Mouse (Mus musculus) macrophage (primary cell): ENCODE measurements at regions not wholly inside any gene's neighbourhood (a gene's known extent, or its start where the extent isn't known, plus 50 kb on each side); places are given as distances from the start of the nearest gene placed in this dataset.

Experiments
- H3K27ac ChIP-seq: fragments of 350-480 bp; formaldehyde crosslinking; 2 replicates; pipeline ENCODE4 v1.9.0; 2021
- H3K36me3 ChIP-seq: fragments of 350-480 bp; formaldehyde crosslinking; 2 replicates; pipeline ENCODE4 v1.9.0; 2021; ENCODE audit errors: inconsistent target
- H3K4me3 ChIP-seq: fragments of 350-480 bp; formaldehyde crosslinking; 2 replicates; pipeline ENCODE4 v1.9.0; 2021; ENCODE audit errors: inconsistent target
- H3K79me2 ChIP-seq: fragments of 350-480 bp; formaldehyde crosslinking; 2 replicates; pipeline ENCODE4 v1.9.0; 2021; ENCODE audit errors: inconsistent target
- WGBS: methylation state at CpG from one replicate; pipeline ENCODE4 v1.1.7; 2026; ENCODE audit warnings: inconsistent platforms; ENCODE audit not compliant: missing documents; 5-methylcytosine and 5-hydroxymethylcytosine counted together

GRCm38 (mm10) chr17:85899096-85899495 lies 211.0 kb upstream of the Six2 start:
- WGBS = 90% methylated on average over 6 of the region's 6 CpGs
- H3K36me3 ChIP-seq = no peaks in the 10 kb centered on the region
- no peak overlapping the region for H3K27ac ChIP-seq
- no peaks in the 10 kb centered on the region for H3K79me2 ChIP-seq
- no peak overlapping the region for H3K4me3 ChIP-seq

GRCm38 (mm10) chr17:85895978-85896377 lies 207.9 kb upstream of the Six2 start:
- no peaks in the 10 kb centered on the region for H3K79me2 ChIP-seq
- 87% methylated on average over 5 of the region's 5 CpGs for WGBS
- H3K36me3 ChIP-seq = no peaks in the 10 kb centered on the region
- H3K27ac ChIP-seq = no peak overlapping the region
- no peak overlapping the region for H3K4me3 ChIP-seq

GRCm38 (mm10) chr17:85891243-85891642 lies 203.2 kb upstream of the Six2 start:
- Histone ChIP-seq H3K27ac (no peak overlapping the region), H3K79me2 (no peaks in the 10 kb centered on the region), H3K4me3 (no peak overlapping the region), H3K36me3 (no peaks in the 10 kb centered on the region)
- 80% methylated on average over 2 of the region's 2 CpGs for WGBS

GRCm38 (mm10) chr17:85889746-85890532 lies 201.9 kb upstream of the Six2 start:
- 90% methylated on average over 18 of the region's 18 CpGs for WGBS
- H3K4me3 ChIP-seq = no peak overlapping the region
- no peak overlapping the region for H3K27ac ChIP-seq
- no peaks in the 10 kb centered on the region for H3K36me3 ChIP-seq
- no peaks in the 10 kb centered on the region for H3K79me2 ChIP-seq

DNA sequence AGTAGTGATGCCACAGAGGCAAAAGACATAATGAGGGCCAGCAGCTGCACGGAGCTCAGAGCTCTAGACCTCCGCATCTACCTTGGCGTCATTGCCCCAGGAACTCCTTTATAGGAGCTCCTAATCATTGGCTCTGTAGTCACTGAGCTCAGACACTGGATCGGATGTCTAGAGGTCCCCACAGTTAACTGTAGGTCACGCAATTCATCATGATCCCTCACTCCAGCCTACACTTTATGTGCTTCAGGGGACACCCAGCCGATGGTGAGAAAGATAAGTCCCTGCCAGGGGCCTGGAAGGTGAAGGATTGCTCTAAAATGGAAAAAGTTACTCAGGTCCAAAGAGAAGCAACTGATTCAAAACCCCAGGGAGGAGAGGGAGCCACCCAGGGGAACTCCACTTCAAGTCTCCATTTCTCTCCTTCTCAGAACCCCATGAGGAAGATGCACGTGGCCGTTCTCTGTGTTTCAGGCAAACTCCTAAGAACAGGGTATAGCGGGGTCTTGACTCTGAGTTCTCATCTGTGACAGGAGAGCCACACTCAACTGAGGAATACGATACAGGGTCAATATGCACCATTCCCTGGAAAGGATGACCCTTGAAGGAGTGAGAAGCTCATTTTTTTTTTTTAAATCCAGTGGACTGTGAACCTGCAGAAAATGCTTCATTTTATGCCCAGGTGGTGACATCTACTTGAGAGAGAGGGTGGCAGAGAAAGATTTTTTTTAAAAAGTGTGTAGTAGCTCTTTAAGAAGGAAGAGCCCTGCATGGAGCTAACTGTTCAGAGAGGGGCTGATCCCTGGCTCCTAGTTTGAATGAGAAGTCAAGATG lies 200.7 kb upstream of the Six2 start:
- Histone ChIP-seq H3K79me2 (no peaks in the 10 kb centered on the region), H3K36me3 (no peaks in the 10 kb centered on the region), H3K27ac (no peak overlapping the region), H3K4me3 (no peak overlapping the region)
- 92% methylated on average over 10 of the region's 10 CpGs for WGBS

DNA sequence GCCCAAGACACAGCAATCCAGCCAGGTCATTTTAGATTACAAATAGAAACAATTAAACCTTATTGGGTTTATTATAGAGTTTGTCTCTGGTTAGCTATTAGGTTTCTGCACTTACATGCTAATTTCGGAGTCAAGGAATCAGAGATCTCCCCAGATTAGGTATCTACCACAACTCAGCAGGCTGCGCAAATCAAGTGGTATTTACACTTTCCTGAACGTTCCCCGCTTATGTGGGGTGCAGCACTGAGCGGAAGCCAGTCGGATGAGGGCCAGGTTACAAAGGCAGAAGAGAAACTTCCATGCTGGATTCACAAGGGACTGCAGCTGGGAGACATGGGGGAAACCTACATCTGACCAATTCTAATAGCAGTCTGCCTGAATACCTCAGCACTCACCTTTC lies 198.6 kb upstream of the Six2 start:
- 94% methylated on average over 6 of the region's 6 CpGs for WGBS
- no peak overlapping the region for H3K27ac ChIP-seq
- H3K4me3 ChIP-seq = no peak overlapping the region
- H3K79me2 ChIP-seq = no peaks in the 10 kb centered on the region
- H3K36me3 ChIP-seq = no peaks in the 10 kb centered on the region

DNA sequence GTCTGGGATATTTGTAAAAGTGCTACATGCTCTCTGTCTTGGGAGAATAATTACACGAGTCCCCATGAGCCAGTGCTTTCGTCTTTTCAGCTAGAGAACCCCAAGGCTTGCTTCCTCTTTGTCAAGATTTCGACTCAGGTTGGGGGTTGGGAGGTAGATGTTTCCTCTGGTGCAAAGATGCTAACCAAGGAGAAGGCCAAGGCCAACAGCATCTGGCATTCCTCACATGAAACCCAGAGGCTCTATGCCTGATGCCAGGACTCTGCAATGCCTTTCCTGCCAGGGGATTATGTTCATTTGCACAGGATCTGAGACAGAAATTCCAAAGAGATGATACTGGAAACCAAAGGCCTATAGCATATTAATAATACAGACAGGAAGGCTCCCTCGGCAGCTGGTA lies 198.2 kb upstream of the Six2 start:
- no peaks in the 10 kb centered on the region for H3K36me3 ChIP-seq

DNA sequence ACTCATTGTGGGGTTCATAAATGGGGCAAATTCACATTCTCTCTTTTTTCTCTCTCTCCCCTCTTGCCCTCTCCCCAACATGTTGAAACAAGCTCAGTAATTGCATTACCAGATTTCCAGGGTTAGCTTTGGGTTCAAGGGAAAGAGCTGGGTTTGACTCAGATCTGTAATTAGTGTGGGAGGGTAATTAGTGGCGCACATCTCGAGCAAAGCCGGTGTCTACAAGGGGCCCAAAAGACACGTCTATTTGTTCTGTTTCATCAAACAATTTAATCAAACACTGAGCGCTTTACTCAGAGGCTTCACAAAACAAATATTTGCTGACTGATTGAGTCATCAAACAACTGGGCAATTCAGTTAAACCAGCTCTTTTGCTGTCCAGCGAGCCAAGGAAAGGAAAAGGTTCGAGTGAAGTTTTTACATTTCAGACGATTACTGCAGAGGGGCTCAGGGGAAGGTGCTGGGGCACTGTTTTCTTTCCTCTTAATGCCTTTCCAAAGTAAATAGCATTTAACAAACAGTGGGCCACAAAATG lies 193.6 kb upstream of the Six2 start:
- Histone ChIP-seq H3K27ac (no peak overlapping the region), H3K4me3 (no peak overlapping the region), H3K79me2 (no peaks in the 10 kb centered on the region), H3K36me3 (no peaks in the 10 kb centered on the region)
- 94% methylated on average over 8 of the region's 8 CpGs for WGBS

More for the DNA sequence above, 198.2 kb upstream of the Six2 start:
- Histone ChIP-seq H3K27ac (no peak overlapping the region), H3K79me2 (no peaks in the 10 kb centered on the region), H3K4me3 (no peak overlapping the region)
- WGBS = 27% methylated on average over 4 of the region's 4 CpGs

DNA sequence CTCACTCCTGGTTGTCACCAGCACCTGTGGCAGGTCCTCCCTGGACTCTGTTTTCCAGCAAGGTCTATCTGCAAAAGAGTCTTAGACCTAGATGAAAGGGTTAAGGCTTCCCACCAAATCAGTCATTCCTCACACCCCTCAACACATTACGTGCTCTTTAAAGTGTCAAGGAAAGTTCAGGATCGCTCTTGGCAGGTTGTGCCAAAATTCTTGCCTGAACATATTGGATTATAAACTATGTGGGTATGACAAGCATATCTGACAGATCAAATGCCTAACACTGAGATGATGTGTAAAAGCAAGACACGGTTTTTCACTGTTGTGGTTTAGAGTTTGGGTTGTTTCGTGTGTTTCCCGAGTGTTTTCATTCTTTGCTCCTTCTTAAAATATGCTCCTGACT lies 193.0 kb upstream of the Six2 start:
- Histone ChIP-seq H3K36me3 (no peaks in the 10 kb centered on the region), H3K4me3 (no peak overlapping the region), H3K27ac (no peak overlapping the region), H3K79me2 (no peaks in the 10 kb centered on the region)
- WGBS = 90% methylated on average over 5 of the region's 5 CpGs

GRCm38 (mm10) chr17:85877426-85877825 lies 189.4 kb upstream of the Six2 start:
- Histone ChIP-seq H3K79me2 (no peaks in the 10 kb centered on the region), H3K4me3 (no peak overlapping the region)

DNA sequence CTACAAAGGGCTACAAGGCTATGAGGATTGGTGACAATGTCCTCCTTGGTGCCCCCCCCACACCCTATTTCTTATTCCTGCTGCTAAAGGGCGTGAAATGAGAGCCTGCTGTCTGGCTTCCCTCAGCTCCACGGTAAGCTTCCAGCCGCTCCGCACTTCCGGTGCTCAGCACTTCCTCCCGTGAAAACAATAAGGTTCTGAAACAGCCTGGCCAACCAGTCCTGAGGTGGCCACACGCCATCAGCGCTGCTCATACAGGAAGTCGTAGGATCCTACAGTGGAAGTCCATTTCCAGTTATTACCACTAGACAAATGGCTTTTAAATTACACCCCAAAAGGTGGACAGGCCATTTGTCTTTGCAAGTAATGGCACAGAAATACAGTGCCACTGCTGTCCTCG lies 188.8 kb upstream of the Six2 start:
- Histone ChIP-seq H3K4me3 (no peak overlapping the region), H3K36me3 (no peaks in the 10 kb centered on the region), H3K79me2 (no peaks in the 10 kb centered on the region), H3K27ac (no peak overlapping the region)
- WGBS = 18% methylated on average over 10 of the region's 10 CpGs

More at GRCm38 (mm10) chr17:85877426-85877825, 189.4 kb upstream of the Six2 start:
- Histone ChIP-seq H3K27ac (no peak overlapping the region), H3K36me3 (no peaks in the 10 kb centered on the region)
- 74% methylated on average over 3 of the region's 3 CpGs for WGBS

- H3K4me3 ChIP-seq = no peak overlapping the region
- WGBS = 2% methylated on average over 13 of the region's 13 CpGs
- H3K36me3 ChIP-seq = no peaks in the 10 kb centered on the region
- H3K27ac ChIP-seq = no peak overlapping the region
- H3K79me2 ChIP-seq = no peaks in the 10 kb centered on the region
These were observed 185.9 kb upstream of the Six2 start for GRCm38 (mm10) chr17:85873853-85874586.

GRCm38 (mm10) chr17:85872903-85873413 lies 184.9 kb upstream of the Six2 start:
- Histone ChIP-seq H3K79me2 (no peaks in the 10 kb centered on the region), H3K4me3 (no peak overlapping the region), H3K36me3 (no peaks in the 10 kb centered on the region), H3K27ac (no peak overlapping the region)
- 61% methylated on average over 6 of the region's 6 CpGs for WGBS

DNA sequence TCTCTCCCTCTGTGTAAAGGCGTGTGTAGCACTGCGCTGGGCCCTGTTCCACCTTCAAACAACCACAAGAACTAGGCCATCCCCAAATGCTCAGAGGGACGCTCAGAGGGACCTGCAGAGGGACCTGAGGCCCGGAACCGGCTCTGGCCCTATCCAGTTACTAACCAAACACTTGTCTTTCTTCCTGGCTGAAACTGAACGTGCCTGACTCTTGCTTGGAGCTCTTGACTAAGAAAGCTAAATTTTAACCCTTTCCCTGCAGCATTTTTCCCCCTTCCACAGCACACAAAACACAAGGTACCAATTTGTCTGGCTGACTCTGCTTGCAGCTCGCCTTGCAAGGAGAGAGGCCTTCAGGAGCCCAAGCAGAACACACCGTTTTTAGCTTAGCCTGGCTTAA lies 182.3 kb upstream of the Six2 start:
- Histone ChIP-seq H3K79me2 (no peaks in the 10 kb centered on the region), H3K27ac (no peak overlapping the region), H3K36me3 (no peaks in the 10 kb centered on the region), H3K4me3 (no peak overlapping the region)
- WGBS = 90% methylated on average over 8 of the region's 8 CpGs
